Mouse (Mus musculus) layer of hippocampus, adult 2 months (tissue): ENCODE results near the gene Samd4b. TPM values are rescaled to one million over a fixed set of nuclear protein-coding genes. Genes with fewer than 3 reads are reported as not detected.
A peak's percentile ranks its signal among the peaks of the same experiment; 100 is the strongest.

Experiments
- DNase-seq, 2 experiments: peaks; one replicate each; pipeline ENCODE4 v3.0.0; 2022; ENCODE audit warnings: low spot score in 2 of 2
- H3K27ac ChIP-seq: fragments of 200-600 bp; 2 replicates; pipeline ENCODE4 v1.8.1; 2022
- H3K4me3 ChIP-seq: fragments of 200-600 bp; 2 replicates; pipeline ENCODE4 v1.8.1; 2022; ENCODE audit warnings: mild to moderate bottlenecking
- CTCF ChIP-seq: fragments of 200-600 bp; conservative IDR thresholded peaks from 2 replicates; pipeline ENCODE4 v1.8.1; 2022; ENCODE audit warnings: antibody characterized with exemption, mild to moderate bottlenecking, moderate library complexity
- total RNA-seq, 2 experiments: library from RNA; stranded (reverse); gene quantifications; 2 replicates each; pipeline ENCODE4 v1.2.3; 2021

The Samd4b gene
- total RNA-seq, 2 experiments from 2014 or later: 67.8 to 70.1 TPM

GRCm38 (mm10) chr7:28460361-28460760 is 137.6 kb downstream of the Samd4b start:
- no peak for TF ChIP-seq CTCF
- DNase-seq: no peak
- no peak overlapping the region for H3K27ac ChIP-seq
- no peak overlapping the region for H3K4me3 ChIP-seq

- no peak for TF ChIP-seq CTCF
- peak overlapping the region; percentile 73 for H3K4me3 ChIP-seq
- peak overlapping the region; percentile 86 for H3K27ac ChIP-seq
- DNase-seq: no peak
Observed at GRCm38 (mm10) chr7:28452361-28453005, 145.5 kb downstream of the Samd4b start.

- DNase-seq: no peak
- H3K4me3 ChIP-seq: peak within 1 kb of the TSS; percentile 73
- H3K27ac ChIP-seq: peak within 1 kb of the TSS; percentile 86
- no peak for TF ChIP-seq CTCF
Observed at GRCm38 (mm10) chr7:28451531-28452360, 146.2 kb downstream of the Samd4b start, which contains the start of gene Lrfn1. Gene Lrfn1, plus strand, starts transcription at chr7:28451980.

GRCm38 (mm10) chr7:28447865-28448820 is 149.8 kb downstream of the Samd4b start:
- no peak for TF ChIP-seq CTCF

GRCm38 (mm10) chr7:28447101-28447830 is 150.7 kb downstream of the Samd4b start:
- no peak overlapping the region for H3K4me3 ChIP-seq
- DNase-seq: no peak
- no peak for TF ChIP-seq CTCF
- no peak overlapping the region for H3K27ac ChIP-seq

More at GRCm38 (mm10) chr7:28447865-28448820, 149.8 kb downstream of the Samd4b start:
- Histone ChIP-seq H3K4me3 (no peak overlapping the region), H3K27ac (no peak overlapping the region)
- DNase-seq: no peak

- TF ChIP-seq CTCF: peak; percentile 85
- peak; percentile 56 to 92 for DNase-seq
- no peak overlapping the region for H3K4me3 ChIP-seq
- no peak overlapping the region for H3K27ac ChIP-seq
Observed at GRCm38 (mm10) chr7:28446446-28446845, 151.5 kb downstream of the Samd4b start.

DNA sequence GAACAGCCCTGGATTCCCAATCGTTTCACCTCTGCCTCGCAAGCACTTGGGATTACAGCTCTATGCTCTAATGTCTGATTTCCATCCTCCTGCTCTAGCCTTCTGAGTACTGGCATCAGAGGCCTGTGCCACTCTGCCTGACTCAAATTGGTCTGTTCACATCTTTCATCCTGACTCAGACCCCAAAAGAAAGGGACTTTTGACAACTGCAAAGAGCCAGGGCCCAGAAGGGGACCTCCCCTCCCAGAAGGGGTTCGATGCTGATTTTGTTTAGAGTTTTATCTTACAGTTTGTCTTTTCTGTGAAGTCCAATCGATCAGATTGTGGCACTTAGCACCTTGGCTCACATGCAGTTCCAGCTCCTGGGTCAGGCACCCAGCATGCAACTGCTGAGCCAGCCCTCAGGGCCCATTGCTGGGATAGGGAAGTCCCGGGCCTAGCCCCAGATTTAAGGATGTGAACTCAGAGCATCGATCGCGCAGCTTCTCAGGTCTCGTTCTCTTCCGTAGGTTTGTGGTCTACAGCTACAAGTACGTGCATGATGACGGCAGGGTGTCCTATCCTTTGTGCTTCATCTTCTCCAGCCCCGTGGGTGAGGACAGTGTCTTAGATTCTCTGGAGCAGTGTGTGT is 153.5 kb downstream of the Samd4b start:
- DNase-seq: no peak
- no peak for TF ChIP-seq CTCF
- Histone ChIP-seq H3K27ac (no peak overlapping the region), H3K4me3 (no peak overlapping the region)

DNA sequence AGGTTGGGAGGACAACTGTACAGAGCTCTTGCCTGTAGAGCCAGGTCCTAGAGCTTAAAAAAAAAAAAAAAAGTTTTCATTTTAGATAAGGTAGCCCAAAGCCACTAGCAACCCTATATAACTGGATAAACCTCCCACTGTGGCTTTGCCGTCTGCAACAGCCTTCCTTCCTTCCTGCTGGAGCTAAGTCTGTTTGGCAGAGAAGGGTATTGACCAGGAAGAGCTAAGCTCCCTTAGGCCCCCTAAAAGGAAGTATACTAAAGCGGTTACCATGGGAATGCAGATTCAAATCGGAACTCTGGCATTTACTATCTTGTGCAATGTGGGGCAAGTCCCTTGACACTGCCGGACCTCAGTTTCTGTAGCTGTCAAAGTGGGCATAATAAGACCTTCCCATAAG is 155.3 kb downstream of the Samd4b start:
- H3K4me3 ChIP-seq: no peak overlapping the region
- no peak for TF ChIP-seq CTCF
- DNase-seq: no peak
- H3K27ac ChIP-seq: no peak overlapping the region

GRCm38 (mm10) chr7:28441776-28442485 is 156.0 kb downstream of the Samd4b start:
- H3K4me3 ChIP-seq: no peak overlapping the region
- no peak for TF ChIP-seq CTCF
- DNase-seq: no peak
- no peak overlapping the region for H3K27ac ChIP-seq

DNA sequence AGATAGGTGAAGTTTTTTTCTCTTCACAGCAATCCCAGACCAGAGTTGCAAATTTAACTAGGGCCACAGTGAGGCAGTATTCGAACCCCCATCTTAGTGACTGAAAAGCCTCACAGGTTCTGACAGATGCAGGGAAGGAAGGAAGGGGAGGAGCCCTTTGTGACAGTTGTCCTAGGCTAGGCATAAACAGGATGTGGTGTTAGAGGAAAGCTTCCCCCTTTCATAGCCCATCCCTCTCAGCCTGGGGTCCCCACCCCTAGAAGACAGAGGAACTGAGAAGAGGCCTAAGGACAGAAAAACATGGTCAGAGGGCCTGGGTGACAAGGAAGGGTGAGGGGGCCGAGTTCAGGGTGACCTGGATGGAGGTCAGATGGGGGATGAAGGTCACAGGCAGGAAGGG is 157.2 kb downstream of the Samd4b start:
- DNase-seq: no peak
- H3K4me3 ChIP-seq: no peak overlapping the region
- no peak overlapping the region for H3K27ac ChIP-seq
- no peak for TF ChIP-seq CTCF

- no peak for DNase-seq
- Histone ChIP-seq H3K4me3 (no peak overlapping the region), H3K27ac (no peak overlapping the region)
- no peak for TF ChIP-seq CTCF
Observed at GRCm38 (mm10) chr7:28438771-28439170, 159.2 kb downstream of the Samd4b start.
